ENCODE assay signal across 15 mouse cellular contexts in genomic region chr16:93585703-93586205, GRCm38 (mm10). TPM values are rescaled to one million over a fixed set of nuclear protein-coding genes. Genes with fewer than 3 reads are reported as not detected.
DNase-seq lines count a peak whose midpoint lies in the region; ATAC-seq and TF ChIP-seq lines count a peak whose summit lies in the region.
"Had no signal": no experiment of that assay in that cellular context is flagged by ENCODE, and none has a peak within 500 bp of the region (broad histone marks: within the 10 kb centered on the region; RNA-seq: fewer than 3 reads in every experiment).

No protein-coding gene starts in this region.

- peaks cover 5% of the 10 kb centered on the region; the same call in 1 of the 2 replicates for H3K4me1 ChIP-seq in spleen, adult 2 months (ENCODE audit: control insufficient read depth, insufficient read depth, insufficient read length)
- no peaks in the 10 kb centered on the region for H3K4me1 ChIP-seq in midbrain, embryonic 16.5 days (ENCODE audit: control insufficient read depth, insufficient read depth, low read length)

- H3K27me3 ChIP-seq in spleen, adult 2 months (ENCODE audit: control insufficient read depth, insufficient read depth, low read length), result no peaks in the 10 kb centered on the region
- no peaks in the 10 kb centered on the region for H3K27me3 ChIP-seq in midbrain, embryonic 16.5 days (ENCODE audit: control insufficient read depth, insufficient read depth, low read depth, low read length)
- H3K27me3 ChIP-seq: embryonic facial prominence, embryonic 12.5 days; kidney, embryonic 15.5 days had no signal

- H3K36me3 ChIP-seq in spleen, adult 2 months (ENCODE audit: control insufficient read depth, insufficient read depth, low read length), result peaks cover 11% of the 10 kb centered on the region
- H3K36me3 ChIP-seq in midbrain, embryonic 16.5 days (ENCODE audit: control insufficient read depth, insufficient read depth, low read length), result peaks cover 19% of the 10 kb centered on the region; the same call in 1 of the 2 replicates

- DNase-seq in spleen, adult 2 months (ENCODE audit: low read depth in 1 of 2, low spot score in 2 of 2), result peak in 1 of 2 experiments; percentile 11
- no peak for DNase-seq in spleen, adult 12 weeks (ENCODE audit: low spot score)
- DNase-seq in induced T-regulatory cell, adult 2 months (ENCODE audit: low read depth), result peak; percentile 79
- peak; percentile 73 for DNase-seq in naive thymus-derived CD4-positive, alpha-beta T cell, adult 2 months (ENCODE audit: low read depth)
- DNase-seq in layer of hippocampus, postnatal 14 days (ENCODE audit: low spot score in 2 of 2), result no peak
- DNase-seq: cerebellum, adult 9-11 months; forebrain, postnatal 0 days had no signal

- no peak overlapping the region for H3K4me2 ChIP-seq in midbrain, embryonic 16.5 days (ENCODE audit: low read length)
- H3K4me2 ChIP-seq: embryonic facial prominence, embryonic 12.5 days; hindbrain, embryonic 14.5 days; kidney, embryonic 15.5 days had no signal

- ATAC-seq in midbrain, embryonic 16.5 days, result no peak
- no peak for ATAC-seq in erythroblast, adult 5-6 weeks (replicated peaks; ENCODE audit: low FRiP score, poor library complexity, severe bottlenecking)
- ATAC-seq: forebrain, postnatal 0 days had no signal

- TF ChIP-seq POLR2A in spleen, adult 2 months (IDR thresholded peaks at IDR 0.05; ENCODE audit: low read depth, low read length), result no peak

- 10% methylated on average over 9 of the region's 9 CpGs for WGBS in spleen, adult 2 months
- WGBS in midbrain, embryonic 16.5 days, result 86% methylated on average over 9 of the region's 9 CpGs

- H3K27ac ChIP-seq in spleen, adult 2 months (ENCODE audit: insufficient read depth, low read length), result peak overlapping the region; percentile 62
- no peak overlapping the region for H3K27ac ChIP-seq in midbrain, embryonic 16.5 days (ENCODE audit: low read length)
- H3K27ac ChIP-seq: embryonic facial prominence, embryonic 12.5 days; hindbrain, embryonic 14.5 days; kidney, embryonic 15.5 days had no signal

- no peak overlapping the region for H3K9ac ChIP-seq in midbrain, embryonic 16.5 days (ENCODE audit: low read depth, low read length)
- H3K9ac ChIP-seq: embryonic facial prominence, embryonic 12.5 days; forebrain, postnatal 0 days; hindbrain, embryonic 14.5 days; kidney, embryonic 15.5 days had no signal

- peak overlapping the region; percentile 38; the same call in 1 of the 2 replicates for H3K4me3 ChIP-seq in spleen, adult 2 months (ENCODE audit: extremely low read depth, insufficient read depth, insufficient read length)
- H3K4me3 ChIP-seq in midbrain, embryonic 16.5 days (ENCODE audit: low read depth, low read length), result no peak overlapping the region
- H3K4me3 ChIP-seq: embryonic facial prominence, embryonic 12.5 days; kidney, embryonic 15.5 days had no signal

- H3K9me3 ChIP-seq in midbrain, embryonic 16.5 days (replicated peaks; ENCODE audit: control insufficient read depth, low read length, poor library complexity, severe bottlenecking), result no peaks in the 10 kb centered on the region
- H3K9me3 ChIP-seq: embryonic facial prominence, embryonic 12.5 days; kidney, embryonic 15.5 days had no signal

- no peak for TF ChIP-seq CTCF in spleen, adult 2 months (IDR thresholded peaks at IDR 0.05; ENCODE audit: extremely low read depth, insufficient read depth, insufficient read length, insufficient replicate concordance)

RNA-seq across cellular contexts. Expression of gene Setd4, which starts 18.1 kb away (rescaled TPM):
- polyA plus RNA-seq in spleen, adult 2 months (2012; rRNA removed), result 10.2 and 10.6 TPM in 2 replicates
- polyA plus RNA-seq in midbrain, embryonic 16.5 days (2015; fragmentation: Nextera tagmentation; extraction: Ambion mirVana), result 19.5 and 22.4 TPM in 2 replicates
- not detected in 2 replicates for total RNA-seq in erythroblast, adult 5-6 weeks (2015; ENCODE audit: low replicate concordance)
- total RNA-seq in erythroblast, adult 5-6 weeks (2017; ENCODE audit: low replicate concordance), result 0.70 and 1.2 TPM in 2 replicates
- 10 to 100 TPM in 1 of 2 experiments, 1 to 10 TPM in 1; 9.5 to 10.7 TPM for total RNA-seq in layer of hippocampus, postnatal 14 days (2021)

RNA-seq across cellular contexts. Expression of gene Cbr1, which starts 19.9 kb away (rescaled TPM):
- polyA plus RNA-seq in spleen, adult 2 months (2012; rRNA removed), result 30.3 and 36.2 TPM in 2 replicates
- 146 and 150 TPM in 2 replicates for polyA plus RNA-seq in midbrain, embryonic 16.5 days (2015; fragmentation: Nextera tagmentation; extraction: Ambion mirVana)
- total RNA-seq in erythroblast, adult 5-6 weeks (2015; ENCODE audit: low replicate concordance), result 8.3 and 18.6 TPM in 2 replicates
- total RNA-seq in erythroblast, adult 5-6 weeks (2017; ENCODE audit: low replicate concordance), result 5.2 and 8.2 TPM in 2 replicates
- total RNA-seq in layer of hippocampus, postnatal 14 days (2021), result 10 to 100 TPM; 59.4 to 63.7 TPM

RNA-seq across cellular contexts. Expression of gene Gm5678, which starts 42.1 kb away (rescaled TPM):
- not detected in 2 replicates for polyA plus RNA-seq in spleen, adult 2 months (2012; rRNA removed)
- not detected in 2 replicates for polyA plus RNA-seq in midbrain, embryonic 16.5 days (2015; fragmentation: Nextera tagmentation; extraction: Ambion mirVana)
- not detected in 2 replicates for total RNA-seq in erythroblast, adult 5-6 weeks (2015; ENCODE audit: low replicate concordance)
- total RNA-seq in erythroblast, adult 5-6 weeks (2017; ENCODE audit: low replicate concordance), result not detected in 2 replicates
- 1 to 10 TPM; 1.9 to 2.0 TPM for total RNA-seq in layer of hippocampus, postnatal 14 days (2021)
- total RNA-seq: ES-E14; forebrain, postnatal 0 days had no signal
- polyA plus RNA-seq: embryonic facial prominence, embryonic 12.5 days; forebrain, postnatal 0 days; gonadal fat pad, adult 2 months; hindbrain, embryonic 14.5 days; kidney, embryonic 15.5 days; limb, embryonic 11.5 days had no signal

Comparison
In these comparisons a context has a peak if more than half of its experiments do, and no peak if none do; other contexts are left out.
1. DNase-seq: peak in induced T-regulatory cell, adult 2 months (single experiment) and naive thymus-derived CD4-positive, alpha-beta T cell, adult 2 months (single experiment); none in spleen, adult 12 weeks (single experiment) and layer of hippocampus, postnatal 14 days (0 of 2).
2. RNA of gene Setd4, which starts 18.1 kb away (total RNA-seq): 9.5 to 10.7 TPM in layer of hippocampus, postnatal 14 days; 0.70 to 1.2 TPM in erythroblast, adult 5-6 weeks; every median in the first group is over 4 times any median in the second.